Mouse (Mus musculus) CH12.LX (cell line): ENCODE measurements around the gene Nav3. TPM values are rescaled to one million over a fixed set of nuclear protein-coding genes. Genes with fewer than 3 reads are reported as not detected.

ENCODE experiments used
- DNase-seq: peaks from one replicate; pipeline ENCODE4 v3.0.0-alpha.2; 2013; ENCODE audit errors: extremely low read depth
- H3K27ac ChIP-seq: 2 replicates; pipeline ENCODE4 v1.5.1; 2012; ENCODE audit warnings: low read depth, mild to moderate bottlenecking, control low read depth, moderate library complexity; ENCODE audit not compliant: insufficient read depth
- H3K27me3 ChIP-seq: replicated peaks from 2 replicates; pipeline ENCODE3; 2012; ENCODE audit warnings: inconsistent platforms
- H3K36me3 ChIP-seq, 2 experiments: replicated peaks in 1 of 2; 2 replicates each; pipeline versions ENCODE3 to v1.6.1; 2012; ENCODE audit warnings: inconsistent platforms in 1 of 2, low read length in 1 of 2, mild to moderate bottlenecking in 1 of 2, mixed read lengths in 1 of 2, moderate library complexity in 1 of 2; ENCODE audit not compliant: control insufficient read depth in 1 of 2, insufficient read depth in 1 of 2
- H3K4me1 ChIP-seq, 2 experiments: 2 replicates each; pipeline ENCODE4 v1.6.1; 2012; ENCODE audit warnings: inconsistent platforms in 1 of 2, moderate library complexity in 1 of 2; ENCODE audit not compliant: insufficient read depth in 2 of 2, control insufficient read depth in 1 of 2
- H3K4me2 ChIP-seq: 2 replicates; pipeline ENCODE4 v1.6.1; 2012; ENCODE audit warnings: low read depth, mild to moderate bottlenecking, control low read depth; ENCODE audit not compliant: poor library complexity, insufficient read depth, severe bottlenecking
- H3K4me3 ChIP-seq, 3 experiments: fragments of 150-350 bp in 1 of 3; sonication (generic) in 1 of 3; replicated peaks in 1 of 3; 2 replicates each; pipeline versions ENCODE3 to v1.5.1; 2011 to 2012; ENCODE audit warnings: low read depth in 2 of 3, low read length in 2 of 3, mild to moderate bottlenecking in 2 of 3, moderate library complexity in 2 of 3, control low read depth in 1 of 3, improper control_type of control experiment in 1 of 3, inconsistent platforms in 1 of 3, mixed read lengths in 1 of 3; ENCODE audit not compliant: poor library complexity in 1 of 3
- H3K79me2 ChIP-seq: replicated peaks from 2 replicates; pipeline ENCODE4 v1.6.1; 2012; ENCODE audit warnings: mild to moderate bottlenecking, moderate library complexity; ENCODE audit not compliant: control insufficient read depth, poor library complexity, insufficient read depth, severe bottlenecking; ENCODE audit errors: extremely low read depth
- H3K9ac ChIP-seq: 2 replicates; pipeline ENCODE4 v1.6.1; 2012; ENCODE audit warnings: low read depth, mild to moderate bottlenecking, control low read depth, moderate library complexity; ENCODE audit not compliant: insufficient read depth
- H3K9me3 ChIP-seq: replicated peaks from 2 replicates; pipeline ENCODE3; 2012; ENCODE audit warnings: low read length, inconsistent platforms, mixed read lengths
- BHLHE40 ChIP-seq: IDR thresholded peaks from 2 replicates; pipeline ENCODE4 v1.6.1; 2011; ENCODE audit warnings: mild to moderate bottlenecking, low read depth, low read length, improper control_type of control experiment
- CHD1 ChIP-seq: IDR thresholded peaks from 2 replicates; pipeline ENCODE4 v1.6.1; 2012; ENCODE audit warnings: low read depth, low read length, improper control_type of control experiment, inconsistent platforms
- CTCF ChIP-seq, 2 experiments: IDR thresholded peaks in 1 of 2; conservative IDR thresholded peaks in 1 of 2; 2 replicates each; pipeline ENCODE4 v1.5.1; 2011 to 2012; ENCODE audit warnings: low read depth in 2 of 2, low read length in 2 of 2, improper control_type of control experiment in 1 of 2, inconsistent platforms in 1 of 2, mild to moderate bottlenecking in 1 of 2, moderate library complexity in 1 of 2
- E2F4 ChIP-seq: IDR thresholded peaks from 2 replicates; pipeline ENCODE4 v1.6.1; 2011; ENCODE audit warnings: low read depth, low read length, improper control_type of control experiment; ENCODE audit not compliant: insufficient replicate concordance
- ELF1 ChIP-seq: IDR thresholded peaks from 2 replicates; pipeline ENCODE4 v1.6.1; 2014; ENCODE audit warnings: low read depth, mild to moderate bottlenecking, inconsistent platforms, low read length, improper control_type of control experiment
- EP300 ChIP-seq: IDR thresholded peaks from 2 replicates; pipeline ENCODE4 v1.6.1; 2011; ENCODE audit warnings: low read length, improper control_type of control experiment
- HCFC1 ChIP-seq: IDR thresholded peaks from 2 replicates; pipeline ENCODE4 v1.6.1; 2012; ENCODE audit warnings: low read depth, mild to moderate bottlenecking, inconsistent platforms, low read length, improper control_type of control experiment
- JUN ChIP-seq: IDR thresholded peaks from 2 replicates; pipeline ENCODE4 v1.6.1; 2011; ENCODE audit warnings: low read depth, mild to moderate bottlenecking, low read length, improper control_type of control experiment, moderate library complexity; ENCODE audit not compliant: insufficient read depth
- KAT2A ChIP-seq: IDR thresholded peaks from 2 replicates; pipeline ENCODE4 v1.6.1; 2012; ENCODE audit warnings: low read length, improper control_type of control experiment, inconsistent platforms; ENCODE audit not compliant: insufficient replicate concordance
- MAFK ChIP-seq: IDR thresholded peaks from 2 replicates; pipeline ENCODE4 v1.6.1; 2011; ENCODE audit warnings: low read length, improper control_type of control experiment; ENCODE audit not compliant: insufficient replicate concordance
- MAX ChIP-seq: IDR thresholded peaks from 2 replicates; pipeline ENCODE4 v1.6.1; 2011; ENCODE audit warnings: low read length, improper control_type of control experiment
- MAZ ChIP-seq: IDR thresholded peaks from 2 replicates; pipeline ENCODE4 v1.6.1; 2012; ENCODE audit warnings: low read depth, mild to moderate bottlenecking, inconsistent platforms, low read length, improper control_type of control experiment, moderate library complexity
- MXI1 ChIP-seq: IDR thresholded peaks from 2 replicates; pipeline ENCODE4 v1.6.1; 2011; ENCODE audit warnings: mild to moderate bottlenecking, low read depth, low read length, improper control_type of control experiment
- MYC ChIP-seq: IDR thresholded peaks from 2 replicates; pipeline ENCODE4 v1.6.1; 2011; ENCODE audit warnings: low read depth, mild to moderate bottlenecking, improper control_type of control experiment, low read length
- NELFE ChIP-seq: IDR thresholded peaks from 2 replicates; pipeline ENCODE4 v1.6.1; 2011; ENCODE audit warnings: low read depth, low read length, improper control_type of control experiment
- PAX5 ChIP-seq: IDR thresholded peaks from 2 replicates; pipeline ENCODE4 v1.6.1; 2012; ENCODE audit warnings: low read length, inconsistent platforms, mixed read lengths
- POLR2A ChIP-seq: IDR thresholded peaks from 2 replicates; pipeline ENCODE4 v1.6.1; 2011; ENCODE audit warnings: low read depth, mild to moderate bottlenecking, improper control_type of control experiment, low read length
- POLR2AphosphoS2 ChIP-seq: IDR thresholded peaks from 2 replicates; pipeline ENCODE4 v1.6.1; 2011; ENCODE audit warnings: low read depth, low read length, improper control_type of control experiment
- RCOR1 ChIP-seq: conservative IDR thresholded peaks from 2 replicates; pipeline ENCODE4 v1.6.1; 2012; ENCODE audit warnings: low read depth, mild to moderate bottlenecking, inconsistent platforms, low read length, improper control_type of control experiment
- SMC3 ChIP-seq: IDR thresholded peaks from 2 replicates; pipeline ENCODE4 v1.6.1; 2011; ENCODE audit warnings: low read depth, low read length, improper control_type of control experiment
- UBTF ChIP-seq: IDR thresholded peaks from 2 replicates; pipeline ENCODE4 v1.6.1; 2012; ENCODE audit warnings: low read depth, mild to moderate bottlenecking, inconsistent platforms, low read length, improper control_type of control experiment, moderate library complexity
- USF1 ChIP-seq: IDR thresholded peaks from 2 replicates; pipeline ENCODE4 v1.6.1; 2014; ENCODE audit warnings: low read depth, mild to moderate bottlenecking, inconsistent platforms, low read length, improper control_type of control experiment
- ZNF384 ChIP-seq: IDR thresholded peaks from 2 replicates; pipeline ENCODE4 v1.6.1; 2012; ENCODE audit warnings: low read depth, low read length, improper control_type of control experiment, inconsistent platforms
- dilution Hi-C: fragments of 300-500 bp; cut with MboI; formaldehyde crosslinking; loops from 2 replicates; pipeline ENCODE4 v1.14.3; 2020; ENCODE audit warnings: low sequenced_read_pairs; ENCODE audit not compliant: extremely low pct_unique_long_range_greater_than_20kb, extremely low pct_ligation_motif_present
- in situ Hi-C: fragments of 300-500 bp; cut with MboI; formaldehyde crosslinking; loops from 3 replicates; pipeline ENCODE4 v1.14.3; 2019; ENCODE audit warnings: low sequenced_read_pairs, low pct_ligation_motif_present, low pct_unique_long_range_greater_than_20kb, mixed read lengths
- polyA plus RNA-seq: library from polyadenylated mRNA; unstranded; fragments of >175 nt; gene quantifications from 2 replicates; pipeline ENCODE4 v1.2.1, GENCODE M21; 2012; ENCODE audit warnings: low read depth; ENCODE audit not compliant: insufficient read length
- total RNA-seq, 2 experiments: library from RNA; depleted of rRNA; stranded (reverse); fragments of 300-350 nt in 1 of 2; fragments of >200 nt in 1 of 2; gene quantifications; 2 replicates each; pipeline ENCODE4 v1.2.3; 2012 to 2014

Nav3 gene
- total and polyA plus RNA-seq, 3 experiments, result 0.03 TPM; not detected in 2

GRCm38 (mm10) chr10:109741664-109742063 lies 714.3 kb downstream of the Nav3 start:
- no peaks in the 10 kb centered on the region for H3K79me2 ChIP-seq
- in situ Hi-C loops, result no loop called here
- no peaks in the 10 kb centered on the region for H3K36me3 ChIP-seq
- H3K4me3 ChIP-seq, result no peak overlapping the region
- H3K27me3 ChIP-seq, result no peaks in the 10 kb centered on the region
- no peak overlapping the region for H3K27ac ChIP-seq
- TF ChIP-seq PAX5 (no peak), MAFK (no peak), MAX (no peak), MAZ (no peak), MXI1 (no peak), ZNF384 (no peak), BHLHE40 (no peak), UBTF (no peak), RCOR1 (no peak)
- TF ChIP-seq, all 38 proteins: peak for 0
- Histone ChIP-seq H3K9ac (no peak overlapping the region), H3K4me1 (no peaks in the 10 kb centered on the region; a peak in 2 of 4 replicates), H3K4me2 (no peak overlapping the region), H3K9me3 (no peaks in the 10 kb centered on the region)
- dilution Hi-C loops, result no loop called here
- no peak for DNase-seq

GRCm38 (mm10) chr10:109740326-109740725 lies 715.7 kb downstream of the Nav3 start:
- no peaks in the 10 kb centered on the region for H3K36me3 ChIP-seq
- no peak overlapping the region for H3K4me2 ChIP-seq
- H3K27me3 ChIP-seq, result no peaks in the 10 kb centered on the region
- dilution Hi-C loops, result no loop called here
- in situ Hi-C loops, result no loop called here
- DNase-seq, result no peak
- no peaks in the 10 kb centered on the region for H3K9me3 ChIP-seq
- no peak overlapping the region for H3K4me3 ChIP-seq
- no peak overlapping the region for H3K27ac ChIP-seq
- no peak for TF ChIP-seq JUN
- TF ChIP-seq ELF1, result no peak
- TF ChIP-seq EP300, result no peak
- no peak for TF ChIP-seq KAT2A
- TF ChIP-seq CTCF (conservative IDR thresholded peaks at IDR 0.05 in 1 of 2, IDR thresholded peaks at IDR 0.05 in 1 of 2; ENCODE audit: low read depth in 2 of 2, low read length in 2 of 2), result no peak
- no peak for TF ChIP-seq USF1
- TF ChIP-seq UBTF, result no peak
- no peak for TF ChIP-seq MYC
- no peak for TF ChIP-seq CHD1
- no peak for TF ChIP-seq POLR2AphosphoS2
- no peak for TF ChIP-seq POLR2A
- no peak for TF ChIP-seq E2F4
- TF ChIP-seq ZNF384, result no peak
- TF ChIP-seq NELFE, result no peak
- no peak for TF ChIP-seq HCFC1
- no peak for TF ChIP-seq SMC3
- TF ChIP-seq, all 38 proteins: peak for 0
- Histone ChIP-seq H3K4me1 (no peaks in the 10 kb centered on the region; a peak in 1 of 4 replicates), H3K9ac (no peak overlapping the region), H3K79me2 (no peaks in the 10 kb centered on the region)
